Mouse (Mus musculus) left cerebral cortex, adult 2 months (tissue): ENCODE data around the gene Igsf21. TPM values are rescaled to one million over a fixed set of nuclear protein-coding genes. Genes with fewer than 3 reads are reported as not detected.
A peak's percentile ranks its signal among the peaks of the same experiment; 100 is the strongest.

ENCODE experiments used
- DNase-seq, 2 experiments: peaks; one replicate each; pipeline ENCODE4 v3.0.0; 2021 to 2022; ENCODE audit warnings: low spot score in 2 of 2, mixed read lengths in 1 of 2; ENCODE audit errors: extremely low spot score in 1 of 2
- H3K27ac ChIP-seq: fragments of 200-600 bp; 2 replicates; pipeline ENCODE4 v1.8.1; 2022
- H3K4me3 ChIP-seq: fragments of 200-600 bp; 2 replicates; pipeline ENCODE4 v1.8.1; 2022
- CTCF ChIP-seq: fragments of 200-600 bp; IDR thresholded peaks from 2 replicates; pipeline ENCODE4 v1.8.1; 2022; ENCODE audit warnings: antibody characterized with exemption, mild to moderate bottlenecking, moderate library complexity
- intact Hi-C: fragments of 180-260 bp; cut with DNase I; formaldehyde crosslinking; loops from one replicate; pipeline ENCODE4 v1.15.1; 2025
- total RNA-seq, 2 experiments: library from RNA; stranded (reverse); gene quantifications; 2 replicates each; pipeline ENCODE4 v1.2.3; 2021

Gene Igsf21
- total RNA-seq, 2 experiments from 2014 or later = 68.8 to 75.2 TPM

DNA sequence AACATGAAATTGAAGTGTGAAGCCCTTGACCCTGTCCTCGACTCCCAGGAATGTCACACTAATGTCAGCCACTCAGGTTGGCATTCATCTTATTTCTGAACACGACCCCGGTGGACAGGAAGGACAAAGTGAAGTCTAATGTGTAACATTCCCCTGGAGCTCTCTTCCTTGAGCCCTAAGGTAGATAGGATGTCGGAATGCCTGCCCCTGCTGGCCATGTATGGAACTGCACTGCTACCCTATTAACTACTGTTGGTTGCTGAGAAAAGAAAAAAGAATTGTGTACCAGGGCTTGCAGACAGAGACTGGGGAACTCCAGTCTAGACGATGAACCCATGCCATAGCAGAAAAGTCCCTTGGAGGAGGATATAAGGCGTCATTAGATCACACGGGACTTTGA, 93.5 kb downstream of the Igsf21 start:
- H3K4me3 ChIP-seq = no peak overlapping the region
- H3K27ac ChIP-seq = no peak overlapping the region; the same call in 1 of the 2 replicates
- intact Hi-C loops = no loop called here
- TF ChIP-seq CTCF = peak; percentile 95
- peak in 1 of 2 experiments; percentile 54 for DNase-seq

- intact Hi-C loops = loop anchor here (5.0 to 10.0 kb wide), 3 partner anchors 98 to 275 kb away; partner anchors contain the start of gene Igsf21
- Histone ChIP-seq H3K4me3 (no peak overlapping the region), H3K27ac (no peak overlapping the region)
- TF ChIP-seq CTCF = no peak
- DNase-seq = no peak
These were observed 96.9 kb downstream of the Igsf21 start for GRCm38 (mm10) chr4:140149706-140150105.

DNA sequence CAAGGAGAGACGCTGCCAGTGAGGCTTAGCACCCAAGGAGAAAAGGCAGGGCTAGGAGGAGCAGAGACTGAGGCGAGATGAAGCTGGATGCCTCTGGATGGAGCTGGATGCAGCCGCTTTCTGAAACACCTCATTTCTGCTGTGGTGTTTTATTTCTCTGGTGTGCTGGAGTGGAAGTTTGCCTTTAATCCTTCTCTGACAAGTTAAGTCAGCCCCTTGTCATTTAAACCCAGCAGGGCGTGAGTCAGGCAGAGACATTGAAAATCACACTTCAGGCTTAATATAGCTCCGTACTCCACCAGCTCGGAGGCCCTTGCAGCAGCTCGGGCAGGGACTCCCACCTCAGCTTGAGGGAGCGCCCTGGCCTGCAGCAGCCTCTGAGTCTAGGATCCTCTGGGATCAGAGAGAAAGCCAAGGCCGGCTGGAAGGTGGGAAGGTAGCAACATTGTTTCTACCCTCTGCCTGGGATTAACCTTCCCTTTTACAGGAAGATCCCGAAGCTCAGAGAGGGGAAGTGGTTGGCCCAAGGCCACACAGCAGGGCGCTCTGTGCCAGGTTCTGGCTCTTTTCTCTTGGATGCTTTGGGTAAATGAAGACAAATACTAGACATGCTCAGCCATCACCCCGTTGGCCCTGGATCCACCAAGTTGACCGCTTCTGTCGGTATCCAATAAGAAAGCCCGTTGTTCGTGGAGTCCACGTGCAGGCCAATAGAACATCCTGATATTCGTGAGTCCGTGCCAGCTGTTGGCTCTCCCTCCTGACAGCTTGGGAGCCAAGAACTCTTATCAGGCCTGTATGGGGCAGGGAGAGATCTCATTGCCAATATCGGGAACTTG, 98.5 kb downstream of the Igsf21 start:
- intact Hi-C loops = loop anchor here (5.0 to 10.0 kb wide), 3 partner anchors 99 to 273 kb away; partner anchors contain the start of gene Igsf21
- DNase-seq = peak; percentile 29 to 51
- TF ChIP-seq CTCF = no peak
- Histone ChIP-seq H3K27ac (peak overlapping the region; percentile 58), H3K4me3 (no peak overlapping the region)

- H3K4me3 ChIP-seq = no peak overlapping the region
- TF ChIP-seq CTCF = no peak
- H3K27ac ChIP-seq = peak overlapping the region; percentile 58
- intact Hi-C loops = loop anchor here (5.0 to 10.0 kb wide), 3 partner anchors 100 to 272 kb away; partner anchors contain the start of gene Igsf21
- DNase-seq = no peak
These were observed 99.3 kb downstream of the Igsf21 start for GRCm38 (mm10) chr4:140147079-140147840.

GRCm38 (mm10) chr4:140143884-140144525, 102.6 kb downstream of the Igsf21 start:
- Histone ChIP-seq H3K4me3 (no peak overlapping the region), H3K27ac (no peak overlapping the region)
- no peak for DNase-seq
- peak; percentile 60 for TF ChIP-seq CTCF
- intact Hi-C loops = loop anchor here (10.0 kb wide), 1 partner anchor 269 kb away; no protein-coding TSS in a partner anchor

GRCm38 (mm10) chr4:140143178-140143577, 103.4 kb downstream of the Igsf21 start:
- intact Hi-C loops = loop anchor here (10.0 kb wide), 1 partner anchor 268 kb away; no protein-coding TSS in a partner anchor
- no peak overlapping the region for H3K4me3 ChIP-seq
- no peak for DNase-seq
- H3K27ac ChIP-seq = no peak overlapping the region
- peak; percentile 25 for TF ChIP-seq CTCF

DNA sequence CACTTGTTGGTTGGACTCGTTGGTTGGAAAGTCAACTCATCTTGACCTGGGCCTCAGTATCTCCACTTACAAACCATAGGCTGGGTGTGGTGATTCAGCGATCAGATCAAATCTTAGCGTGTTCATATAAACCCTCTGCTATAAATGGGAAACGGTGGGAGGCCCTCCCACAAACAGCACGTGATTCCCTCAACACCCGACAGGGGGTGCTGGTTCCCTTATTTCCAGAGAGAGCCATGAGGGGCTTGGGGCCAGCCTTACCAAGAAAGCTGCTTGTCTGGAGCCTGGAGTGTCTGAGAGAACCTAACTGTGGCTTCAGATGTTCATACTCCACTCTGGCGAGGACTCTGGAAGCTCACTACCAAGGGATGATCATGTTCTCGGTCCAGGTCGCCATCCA, 106.1 kb downstream of the Igsf21 start:
- Histone ChIP-seq H3K27ac (no peak overlapping the region), H3K4me3 (no peak overlapping the region)
- intact Hi-C loops = loop anchor here (10.0 kb wide), 1 partner anchor 266 kb away; no protein-coding TSS in a partner anchor
- peak; percentile 58 for TF ChIP-seq CTCF
- no peak for DNase-seq

DNA sequence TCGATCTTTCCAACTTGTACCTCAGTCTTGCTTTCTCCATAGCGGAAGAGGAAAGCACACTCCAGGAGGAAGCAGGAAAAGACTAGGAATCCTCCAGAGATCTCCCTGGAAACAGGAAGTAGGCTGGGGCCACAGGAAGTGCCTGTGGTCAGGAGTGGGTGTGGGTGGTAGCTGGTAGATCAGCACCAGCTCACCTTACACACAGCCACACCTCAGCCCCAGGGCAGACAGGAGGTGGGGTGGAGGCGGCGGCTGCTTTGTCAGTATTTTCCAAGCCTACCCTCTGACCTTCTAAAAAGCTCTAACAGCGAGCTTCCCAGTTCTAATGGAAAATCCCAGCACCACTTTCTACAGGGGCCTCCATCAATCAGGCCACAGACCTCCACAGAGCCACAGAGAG, 107.7 kb downstream of the Igsf21 start:
- Histone ChIP-seq H3K4me3 (no peak overlapping the region), H3K27ac (no peak overlapping the region)
- no peak for TF ChIP-seq CTCF
- DNase-seq = no peak
- intact Hi-C loops = no loop called here

DNA sequence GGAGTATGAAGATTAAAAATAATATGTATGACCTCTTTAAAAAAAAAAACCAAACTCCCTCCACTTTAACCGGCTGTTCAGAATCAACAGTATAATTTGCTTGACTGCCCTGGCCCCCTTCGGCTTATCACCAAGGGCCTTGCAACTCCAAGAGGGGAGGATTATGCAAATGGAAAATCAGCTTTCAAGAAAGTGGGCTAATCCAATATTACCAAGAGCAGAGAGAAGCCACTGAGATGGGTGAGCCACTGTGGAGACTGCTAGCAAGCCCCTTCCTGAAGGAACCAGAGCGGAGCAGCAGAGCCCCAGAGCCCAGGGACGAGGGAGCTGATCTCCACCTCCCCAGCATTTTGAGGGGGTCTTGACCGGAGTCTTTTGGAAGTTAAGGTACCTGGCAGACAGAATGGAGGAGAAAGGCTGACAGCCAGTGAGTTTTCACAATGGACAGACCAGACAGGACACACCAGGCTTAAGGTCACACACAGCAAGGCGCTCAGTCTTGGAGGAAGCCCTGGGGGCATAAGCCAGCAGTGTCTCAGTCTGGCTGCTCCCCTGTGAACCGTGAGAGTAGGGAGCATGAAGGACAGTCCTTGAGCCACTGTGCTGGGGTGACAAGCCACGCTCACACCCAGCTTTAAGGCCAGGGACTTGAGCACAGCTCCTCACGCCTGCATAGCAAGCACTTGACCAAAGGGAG, 114.8 kb downstream of the Igsf21 start:
- no peak for DNase-seq
- Histone ChIP-seq H3K4me3 (no peak overlapping the region), H3K27ac (no peak overlapping the region)
- intact Hi-C loops = no loop called here
- no peak for TF ChIP-seq CTCF

GRCm38 (mm10) chr4:140131201-140131600, 115.4 kb downstream of the Igsf21 start:
- Histone ChIP-seq H3K27ac (no peak overlapping the region), H3K4me3 (no peak overlapping the region)
- no peak for TF ChIP-seq CTCF
- no peak for DNase-seq
- intact Hi-C loops = no loop called here

DNA sequence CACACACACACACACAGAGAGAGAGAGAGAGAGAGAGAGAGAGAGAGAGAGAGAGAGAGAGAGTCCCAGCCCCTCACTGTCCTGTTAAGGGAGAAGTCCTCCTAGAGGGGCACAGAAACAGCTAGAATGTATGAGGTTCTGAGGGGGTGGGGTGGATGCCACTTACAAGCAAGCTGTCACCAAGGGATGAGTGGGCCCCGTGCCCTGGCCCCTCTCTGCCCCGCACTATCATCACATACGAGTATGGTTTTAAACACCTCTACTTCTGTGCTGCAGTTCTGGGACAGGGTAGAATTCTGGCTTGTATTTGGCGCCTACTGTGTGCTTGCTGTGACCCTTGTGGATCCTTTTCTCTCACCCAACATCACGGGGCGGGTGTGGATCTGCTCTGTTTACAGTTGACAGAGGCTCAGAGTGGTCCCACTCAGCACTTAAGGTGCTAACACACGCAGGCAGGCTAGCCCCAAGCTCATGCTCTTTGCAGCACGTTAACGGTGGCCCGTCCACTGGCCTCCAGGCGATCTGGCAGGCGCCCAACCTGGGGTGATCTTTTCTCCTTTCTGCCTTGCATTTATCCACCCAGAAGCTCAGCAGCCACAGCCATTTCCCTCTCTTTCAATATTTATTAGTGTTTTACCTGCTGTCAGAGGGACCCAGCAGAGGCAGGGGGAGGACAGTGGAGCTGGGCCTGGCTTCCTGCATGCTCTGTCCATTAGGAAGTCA, 116.9 kb downstream of the Igsf21 start:
- Histone ChIP-seq H3K27ac (no peak overlapping the region), H3K4me3 (no peak overlapping the region)
- intact Hi-C loops = no loop called here
- no peak for TF ChIP-seq CTCF
- DNase-seq = no peak
